Mouse (Mus musculus) C2C12 (cell line): ENCODE measurements around the gene 1700102P08Rik.

Source experiments
- CTCF ChIP-seq: IDR thresholded peaks from one replicate; pipeline ENCODE4 v1.5.1; 2011; ENCODE audit not compliant: control insufficient read depth, insufficient read depth, insufficient read length
- MAX ChIP-seq: IDR thresholded peaks from one replicate; pipeline ENCODE4 v1.6.1; 2011; ENCODE audit warnings: mild to moderate bottlenecking, control low read depth
- MYOD1 ChIP-seq: IDR thresholded peaks from one replicate; pipeline ENCODE4 v1.6.1; 2011; ENCODE audit warnings: low read depth; ENCODE audit not compliant: control insufficient read depth, insufficient read length
- USF1 ChIP-seq: IDR thresholded peaks from one replicate; pipeline ENCODE4 v1.6.1; 2011; ENCODE audit warnings: low read depth, mild to moderate bottlenecking, control low read depth, moderate library complexity

- no peak for TF ChIP-seq CTCF
- no peak for TF ChIP-seq MAX
- TF ChIP-seq USF1, result no peak
- no peak for TF ChIP-seq MYOD1
These were observed 8.8 kb downstream of the 1700102P08Rik start for GRCm38 (mm10) chr9:108401186-108401960.
